Mouse (Mus musculus): ENCODE data around the gene Gsn.

DNA sequence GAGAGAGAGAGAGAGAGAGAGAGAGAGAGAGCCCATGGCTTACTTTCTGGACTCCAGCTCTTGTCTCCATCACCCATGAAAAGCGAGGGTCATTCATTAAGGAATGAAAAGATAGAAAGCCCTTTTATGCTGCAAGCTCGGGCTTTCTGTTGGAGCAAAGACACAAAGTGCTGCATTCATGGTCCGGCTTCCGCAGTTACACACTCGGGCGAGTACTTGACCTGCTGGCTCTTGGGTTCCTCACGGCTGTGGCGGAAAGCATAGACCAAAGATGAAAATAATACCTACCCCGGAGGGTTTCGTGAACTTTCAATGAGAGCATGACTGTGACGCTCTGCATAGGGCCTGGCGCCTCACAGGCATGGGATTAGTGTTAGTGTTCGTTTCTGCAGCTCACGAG lies 40.8 kb upstream of the Gsn start:
- TF ChIP-seq TAL1 (IDR thresholded peaks at IDR 0.05; ENCODE audit: low read length) (no peak), GATA1 (IDR thresholded peaks at IDR 0.05; ENCODE audit: low read length) (no peak)

Data from erythroblast, embryonic 14.5 days (primary cell).